Mouse (Mus musculus) ES-E14 (cell line): ENCODE measurements at regions not wholly inside any gene's neighbourhood (a gene's known extent, or its start where the extent isn't known, plus 50 kb on each side); places are given as distances from the start of the nearest gene placed in this dataset.

Source experiments
- CHD2 ChIP-seq: IDR thresholded peaks from 2 replicates; pipeline ENCODE4 v1.6.1; 2014; ENCODE audit warnings: mild to moderate bottlenecking, low read depth, low read length, inconsistent platforms
- MAFK ChIP-seq: IDR thresholded peaks from 2 replicates; pipeline ENCODE4 v1.6.1; 2014; ENCODE audit warnings: mild to moderate bottlenecking, low read depth, low read length, inconsistent platforms; ENCODE audit not compliant: insufficient read depth

GRCm38 (mm10) chr12:29248459-29248858, 279.7 kb upstream of the Myt1l start:
- TF ChIP-seq CHD2 (no peak), MAFK (no peak)
